Mouse (Mus musculus) liver, adult 2 months (tissue): Measurements from ENCODE around the gene Col4a1. TPM values are rescaled to one million over a fixed set of nuclear protein-coding genes. Genes with fewer than 3 reads are reported as not detected.

ENCODE experiments used
- DNase-seq: peaks from one replicate; pipeline ENCODE4 v3.0.0-alpha.2; 2011; ENCODE audit warnings: low read depth, low spot score; ENCODE audit errors: extremely low read depth
- H3K27ac ChIP-seq: fragments of 200-500 bp; replicated peaks from 2 replicates; pipeline ENCODE4 v1.5.1; 2012; ENCODE audit warnings: low read depth, mild to moderate bottlenecking, control low read depth, inconsistent platforms, low read length; ENCODE audit not compliant: insufficient read depth
- H3K27me3 ChIP-seq: fragments of 200-500 bp; 2 replicates; pipeline ENCODE4 v1.6.1; 2012; ENCODE audit warnings: mild to moderate bottlenecking, moderate library complexity, low read length, inconsistent platforms; ENCODE audit not compliant: control insufficient read depth, insufficient read depth
- H3K36me3 ChIP-seq: fragments of 200-500 bp; 2 replicates; pipeline ENCODE4 v1.6.1; 2012; ENCODE audit warnings: low read length, inconsistent platforms; ENCODE audit not compliant: control insufficient read depth, insufficient read depth
- H3K4me1 ChIP-seq: fragments of 200-500 bp; 2 replicates; pipeline ENCODE4 v1.6.1; 2011; ENCODE audit warnings: low read length; ENCODE audit not compliant: control insufficient read depth, insufficient read depth
- H3K4me3 ChIP-seq: fragments of 200-500 bp; 2 replicates; pipeline ENCODE4 v1.5.1; 2011; ENCODE audit warnings: low read depth, mild to moderate bottlenecking, control low read depth, low read length, moderate library complexity; ENCODE audit not compliant: insufficient read depth
- H3K79me2 ChIP-seq: fragments of 200-500 bp; 2 replicates; pipeline ENCODE4 v1.6.1; 2012; ENCODE audit warnings: inconsistent platforms, mild to moderate bottlenecking, low read length, moderate library complexity; ENCODE audit not compliant: control insufficient read depth, insufficient read depth
- H3K9ac ChIP-seq: fragments of 200-500 bp; 2 replicates; pipeline ENCODE4 v1.6.1; 2012; ENCODE audit warnings: low read depth, mild to moderate bottlenecking, control low read depth, inconsistent platforms, low read length
- CTCF ChIP-seq: fragments of 200-500 bp; IDR thresholded peaks from 2 replicates; pipeline ENCODE4 v1.5.1; 2011; ENCODE audit warnings: low read depth, low read length, control low read depth
- POLR2A ChIP-seq: fragments of 200-500 bp; IDR thresholded peaks from 2 replicates; pipeline ENCODE4 v1.6.1; 2011; ENCODE audit warnings: low read length, control low read depth; ENCODE audit not compliant: insufficient read depth; ENCODE audit errors: extremely low read depth
- WGBS: fragments of 180-500 bp; shearing (Covaris S2); methylation state at CpG from one replicate; pipeline ENCODE4 v1.1.7; 2018; 5-methylcytosine and 5-hydroxymethylcytosine counted together
- polyA plus RNA-seq: library from polyadenylated mRNA; depleted of rRNA; stranded (reverse); fragments of >200 nt; gene quantifications from 2 replicates; pipeline ENCODE4 v1.2.3, GENCODE M21; 2012
- total RNA-seq: library from RNA; depleted of rRNA; stranded (reverse); fragments of >200 nt; gene quantifications from 2 replicates; pipeline ENCODE4 v1.2.3, GENCODE M21; 2014

Col4a1 gene
- total and polyA plus RNA-seq, 2 experiments: 25.7 to 29.1 TPM

DNA sequence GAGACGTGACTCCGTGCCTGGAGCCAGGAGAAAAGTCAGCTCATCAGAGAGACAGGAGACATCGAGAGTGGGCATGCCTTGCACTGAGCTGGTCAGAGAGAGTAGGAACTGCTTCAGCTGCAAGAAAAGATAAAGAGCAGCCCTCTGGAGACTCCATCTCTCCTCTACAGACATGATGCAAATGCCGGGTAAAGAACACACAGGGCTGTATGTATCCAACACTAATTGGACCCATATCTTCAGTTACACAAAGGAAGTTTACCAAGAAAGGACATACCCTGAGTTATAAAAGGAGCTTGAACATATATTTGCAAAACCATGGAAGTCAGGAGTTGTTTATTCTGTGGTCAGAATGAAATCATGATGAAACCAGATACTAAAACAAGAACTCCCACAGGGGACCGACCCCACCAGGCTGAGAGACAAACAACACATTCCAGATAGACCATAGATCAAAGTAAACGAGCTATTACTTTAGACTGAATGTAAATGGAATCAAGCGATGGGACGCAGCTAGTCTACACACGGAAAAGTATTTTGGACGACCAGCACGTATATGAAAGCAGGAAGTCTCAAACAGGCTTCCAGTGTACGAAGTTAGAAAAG is 119.8 kb downstream of the Col4a1 start:
- Histone ChIP-seq H3K4me1 (no peaks in the 10 kb centered on the region), H3K27ac (no peak overlapping the region), H3K36me3 (no peaks in the 10 kb centered on the region), H3K79me2 (no peaks in the 10 kb centered on the region), H3K27me3 (0 out of 2 replicates have a peak, but pooled peaks cover 9% of the 10 kb centered on the region), H3K4me3 (no peak overlapping the region), H3K9ac (no peak overlapping the region)
- DNase-seq: no peak
- 58% methylated on average over 12 of the region's 12 CpGs for WGBS
- no peak for TF ChIP-seq POLR2A
- no peak for TF ChIP-seq CTCF

DNA sequence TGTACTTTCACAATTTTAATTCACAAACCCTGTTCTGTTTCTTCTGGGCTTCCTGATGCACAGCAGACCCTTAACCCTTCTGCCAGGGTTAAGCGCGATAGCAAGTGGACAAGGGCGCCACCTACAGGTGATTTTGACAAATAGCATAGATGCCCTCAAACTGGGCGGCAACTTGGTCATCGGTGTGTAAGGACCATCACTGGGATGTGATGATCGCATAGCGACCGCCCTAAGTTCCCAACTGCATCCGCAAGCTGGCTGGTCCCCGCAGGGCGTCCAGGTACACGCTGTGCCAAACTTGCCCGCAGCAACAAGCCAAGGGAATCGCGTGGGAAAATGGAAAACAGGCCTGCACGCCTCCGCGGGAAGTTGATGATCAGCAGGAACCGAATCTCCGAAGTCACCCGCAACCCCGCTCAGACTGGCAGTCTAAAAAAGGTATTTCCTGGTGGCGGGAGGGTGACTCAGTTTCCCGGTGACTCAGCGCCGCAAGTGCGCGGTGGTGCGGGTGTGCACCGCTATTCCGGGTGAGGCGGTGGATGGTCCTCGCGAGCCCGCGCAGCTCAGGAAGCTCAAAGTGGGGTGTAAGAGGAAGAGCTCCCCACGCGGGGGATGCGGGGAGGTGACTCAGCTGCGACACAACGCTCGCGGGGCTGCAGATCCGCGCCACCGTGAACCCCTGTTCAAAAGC is 124.9 kb downstream of the Col4a1 start:
- H3K4me3 ChIP-seq: no peak overlapping the region
- peak; percentile 79 for TF ChIP-seq CTCF
- TF ChIP-seq POLR2A: no peak

DNA sequence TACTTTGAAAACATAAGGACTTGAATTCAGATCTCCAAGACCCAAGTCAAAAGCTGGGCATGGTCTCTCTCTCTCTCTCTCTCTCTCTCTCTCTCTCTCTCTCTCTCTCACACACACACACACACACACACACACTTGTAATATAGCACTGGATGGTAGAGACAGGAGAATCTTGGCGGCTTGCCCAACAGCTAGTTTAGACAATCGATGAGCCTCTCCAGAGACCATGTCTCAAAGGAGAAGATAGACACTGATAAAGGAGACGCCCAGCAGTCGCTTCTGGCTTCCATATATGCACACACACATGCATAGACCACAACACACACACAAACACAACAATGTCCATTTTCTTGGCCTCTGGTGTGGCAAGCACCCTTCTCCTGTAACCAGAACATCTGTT is 126.2 kb downstream of the Col4a1 start:
- Histone ChIP-seq H3K79me2 (no peaks in the 10 kb centered on the region), H3K27ac (no peak overlapping the region), H3K27me3 (0 out of 2 replicates have a peak, but pooled peaks cover 9% of the 10 kb centered on the region), H3K36me3 (no peaks in the 10 kb centered on the region), H3K9ac (no peak overlapping the region), H3K4me1 (peaks cover 3% of the 10 kb centered on the region; the same call in 1 of the 2 replicates), H3K4me3 (no peak overlapping the region)
- TF ChIP-seq POLR2A: no peak
- no peak for TF ChIP-seq CTCF
- peak; percentile 12 for DNase-seq
- WGBS: 18% methylated on average over 4 of the region's 4 CpGs

More for the DNA sequence above, 124.9 kb downstream of the Col4a1 start:
- peaks cover 3% of the 10 kb centered on the region; the same call in 1 of the 2 replicates for H3K4me1 ChIP-seq
- no peaks in the 10 kb centered on the region for H3K36me3 ChIP-seq
- H3K79me2 ChIP-seq: no peaks in the 10 kb centered on the region
- 0 out of 2 replicates have a peak, but pooled peaks cover 9% of the 10 kb centered on the region for H3K27me3 ChIP-seq
- 5% methylated on average over 46 of the region's 46 CpGs for WGBS
- no peak overlapping the region for H3K9ac ChIP-seq
- peak; percentile 37 for DNase-seq
- H3K27ac ChIP-seq: no peak overlapping the region

DNA sequence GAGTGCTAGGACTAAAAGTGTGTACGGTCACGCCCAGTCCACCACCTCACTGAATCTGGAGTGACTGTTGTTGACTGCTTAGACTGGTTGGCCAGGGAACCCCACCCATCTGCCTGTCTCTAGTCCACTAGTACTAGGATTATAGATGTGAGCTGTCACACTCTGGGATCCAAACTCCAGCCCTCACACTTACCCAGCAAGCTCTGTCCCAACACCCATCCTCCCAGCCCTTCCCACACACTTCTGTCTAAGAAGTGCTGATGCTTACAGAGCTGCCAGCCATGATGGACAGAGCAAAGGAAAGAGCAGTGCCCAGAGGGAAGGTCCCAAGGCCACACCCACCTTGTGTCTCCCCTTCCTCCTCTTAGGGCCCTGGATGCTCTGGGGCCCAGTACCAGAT is 127.0 kb downstream of the Col4a1 start:
- Histone ChIP-seq H3K4me3 (no peak overlapping the region), H3K27me3 (0 out of 2 replicates have a peak, but pooled peaks cover 9% of the 10 kb centered on the region), H3K79me2 (no peaks in the 10 kb centered on the region), H3K4me1 (peaks cover 3% of the 10 kb centered on the region; the same call in 1 of the 2 replicates), H3K36me3 (no peaks in the 10 kb centered on the region), H3K9ac (no peak overlapping the region), H3K27ac (no peak overlapping the region)
- WGBS: 100% methylated on average over 2 of the region's 2 CpGs
- no peak for TF ChIP-seq CTCF
- no peak for TF ChIP-seq POLR2A
- no peak for DNase-seq

DNA sequence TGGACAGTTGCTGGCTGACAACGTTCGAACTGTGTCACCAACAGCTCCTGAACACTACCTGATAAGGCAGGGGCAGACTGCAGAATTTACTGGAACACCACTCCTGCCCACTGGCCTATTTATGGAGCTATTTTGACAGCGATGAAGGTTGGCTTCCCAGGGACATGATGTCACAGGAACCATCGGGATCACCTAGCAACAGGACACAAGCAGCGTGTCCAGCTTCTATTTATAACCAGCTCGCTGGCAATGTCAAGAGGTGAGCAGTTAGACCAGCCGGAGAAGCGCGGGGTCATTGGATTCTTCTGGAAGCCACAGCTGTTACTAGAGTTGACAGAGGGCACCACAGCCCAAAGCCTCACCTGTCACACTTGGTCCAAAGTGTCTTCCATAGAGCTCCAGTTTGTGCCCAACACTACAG is 129.0 kb downstream of the Col4a1 start:
- Histone ChIP-seq H3K79me2 (no peaks in the 10 kb centered on the region), H3K27me3 (0 out of 2 replicates have a peak, but pooled peaks cover 8% of the 10 kb centered on the region), H3K36me3 (no peaks in the 10 kb centered on the region), H3K27ac (no peak overlapping the region), H3K4me3 (no peak overlapping the region), H3K9ac (no peak overlapping the region), H3K4me1 (peaks cover 3% of the 10 kb centered on the region; the same call in 1 of the 2 replicates)
- DNase-seq: peak; percentile 93
- TF ChIP-seq CTCF (no peak), POLR2A (no peak)
- 12% methylated on average over 9 of the region's 9 CpGs for WGBS

DNA sequence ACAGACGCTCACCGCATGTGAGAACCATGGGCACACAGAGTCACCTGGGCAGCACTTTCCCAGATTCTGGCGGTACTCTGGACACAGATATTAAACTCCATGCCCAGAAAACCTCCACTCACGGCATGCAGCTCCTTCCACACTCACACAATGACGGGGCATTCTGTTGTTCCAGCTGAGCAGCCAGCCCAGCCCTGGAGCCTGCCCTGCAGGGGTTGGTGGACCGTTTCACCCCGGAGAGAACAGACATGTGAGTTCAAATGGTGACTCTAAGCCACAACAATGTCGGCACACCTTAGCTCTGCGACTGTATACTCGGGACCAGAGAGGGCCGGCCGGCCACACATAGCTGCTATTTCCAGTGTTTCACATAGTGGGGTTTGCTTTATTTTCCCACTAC is 130.0 kb downstream of the Col4a1 start:
- Histone ChIP-seq H3K4me1 (peaks cover 3% of the 10 kb centered on the region; the same call in 1 of the 2 replicates), H3K27ac (no peak overlapping the region), H3K9ac (no peak overlapping the region), H3K27me3 (no peaks in the 10 kb centered on the region), H3K36me3 (no peaks in the 10 kb centered on the region), H3K4me3 (no peak overlapping the region), H3K79me2 (no peaks in the 10 kb centered on the region)
- WGBS: 92% methylated on average over 12 of the region's 12 CpGs
- no peak for DNase-seq
- TF ChIP-seq POLR2A (no peak), CTCF (no peak)
